Mouse (Mus musculus): ENCODE data around the gene Pik3r1. TPM values are rescaled to one million over a fixed set of nuclear protein-coding genes. Genes with fewer than 3 reads are reported as not detected.

Pik3r1 gene
- total RNA-seq, 2 experiments from 2014 or later: 109 to 112 TPM

- peak in 1 of 2 experiments; percentile 16 for DNase-seq (ENCODE audit: low spot score in 2 of 2)
Measured at GRCm38 (mm10) chr13:101690167-101690566, 77.8 kb downstream of the Pik3r1 start.

GRCm38 (mm10) chr13:101686256-101686655, 81.8 kb downstream of the Pik3r1 start:
- no peak for DNase-seq (ENCODE audit: low spot score in 2 of 2)

GRCm38 (mm10) chr13:101684706-101685105, 83.3 kb downstream of the Pik3r1 start:
- DNase-seq (ENCODE audit: low spot score in 2 of 2): no peak

GRCm38 (mm10) chr13:101682378-101682777, 85.6 kb downstream of the Pik3r1 start:
- DNase-seq (ENCODE audit: low spot score in 2 of 2): no peak

- no peak for DNase-seq (ENCODE audit: low spot score in 2 of 2)
Measured at GRCm38 (mm10) chr13:101680083-101680482, 87.9 kb downstream of the Pik3r1 start.

- no peak for DNase-seq (ENCODE audit: low spot score in 2 of 2)
Measured at GRCm38 (mm10) chr13:101678984-101679383, 89.0 kb downstream of the Pik3r1 start.

GRCm38 (mm10) chr13:101678036-101678435, 90.0 kb downstream of the Pik3r1 start:
- DNase-seq (ENCODE audit: low spot score in 2 of 2): no peak

GRCm38 (mm10) chr13:101673876-101674275, 94.1 kb downstream of the Pik3r1 start:
- DNase-seq (ENCODE audit: low spot score in 2 of 2): no peak

- DNase-seq (ENCODE audit: low spot score in 2 of 2): no peak
Measured at GRCm38 (mm10) chr13:101668859-101669258, 99.2 kb downstream of the Pik3r1 start.

GRCm38 (mm10) chr13:101664010-101664409, 104.0 kb downstream of the Pik3r1 start:
- no peak for DNase-seq (ENCODE audit: low spot score in 2 of 2)

GRCm38 (mm10) chr13:101662900-101663299, 105.1 kb downstream of the Pik3r1 start:
- no peak for DNase-seq (ENCODE audit: low spot score in 2 of 2)

- no peak for DNase-seq (ENCODE audit: low spot score in 2 of 2)
Measured at GRCm38 (mm10) chr13:101661567-101661966, 106.5 kb downstream of the Pik3r1 start.

GRCm38 (mm10) chr13:101660187-101660586, 107.8 kb downstream of the Pik3r1 start:
- no peak for DNase-seq (ENCODE audit: low spot score in 2 of 2)

- DNase-seq (ENCODE audit: low spot score in 2 of 2): no peak
Measured at GRCm38 (mm10) chr13:101652131-101652530, 115.9 kb downstream of the Pik3r1 start.

- no peak for DNase-seq (ENCODE audit: low spot score in 2 of 2)
Measured at GRCm38 (mm10) chr13:101641632-101642031, 126.4 kb downstream of the Pik3r1 start.

- DNase-seq (ENCODE audit: low spot score in 2 of 2): no peak
Measured at GRCm38 (mm10) chr13:101635837-101636236, 132.2 kb downstream of the Pik3r1 start.

- DNase-seq (ENCODE audit: low spot score in 2 of 2): no peak
Measured at GRCm38 (mm10) chr13:101634420-101634819, 133.6 kb downstream of the Pik3r1 start.

GRCm38 (mm10) chr13:101633620-101634019, 134.4 kb downstream of the Pik3r1 start:
- DNase-seq (ENCODE audit: low spot score in 2 of 2): no peak

- DNase-seq (ENCODE audit: low spot score in 2 of 2): no peak
Measured at GRCm38 (mm10) chr13:101632771-101633170, 135.2 kb downstream of the Pik3r1 start.

GRCm38 (mm10) chr13:101631561-101631960, 136.5 kb downstream of the Pik3r1 start:
- DNase-seq (ENCODE audit: low spot score in 2 of 2): peak; percentile 19 to 26

All from layer of hippocampus, postnatal 10 days (tissue).